ENCODE assay signal across 19 mouse cellular contexts in genomic region chr3:101076966-101077709, GRCm38 (mm10). TPM values are rescaled to one million over a fixed set of nuclear protein-coding genes. Genes with fewer than 3 reads are reported as not detected.
DNase-seq lines count a peak whose midpoint lies in the region; ATAC-seq and TF ChIP-seq lines count a peak whose summit lies in the region.
"Had no signal": no experiment of that assay in that cellular context is flagged by ENCODE, and none has a peak within 500 bp of the region (broad histone marks: within the 10 kb centered on the region; RNA-seq: fewer than 3 reads in every experiment).

No protein-coding gene starts in this region.

- TF ChIP-seq CTCF in lung, postnatal 0 days (IDR thresholded peaks at IDR 0.05), result no peak

- no peak overlapping the region for H3K27ac ChIP-seq in lung, postnatal 0 days (ENCODE audit: low read length)
- H3K27ac ChIP-seq: embryonic facial prominence, embryonic 13.5 days; forebrain, embryonic 13.5 days; hindbrain, postnatal 0 days; liver, embryonic 13.5 days; midbrain, embryonic 13.5 days had no signal

- TF ChIP-seq EP300 in lung, postnatal 0 days (IDR thresholded peaks at IDR 0.05), result no peak

- H3K27me3 ChIP-seq in lung, postnatal 0 days (replicated peaks; ENCODE audit: insufficient read depth, low read length), result no peaks in the 10 kb centered on the region
- H3K27me3 ChIP-seq: embryonic facial prominence, embryonic 13.5 days; forebrain, embryonic 13.5 days; liver, embryonic 13.5 days; midbrain, embryonic 13.5 days had no signal

- no peaks in the 10 kb centered on the region for H3K9me3 ChIP-seq in lung, postnatal 0 days (ENCODE audit: low read length)
- H3K9me3 ChIP-seq: embryonic facial prominence, embryonic 13.5 days; forebrain, embryonic 13.5 days; liver, embryonic 13.5 days; midbrain, embryonic 13.5 days had no signal

- 0 out of 2 replicates have a peak, but pooled peaks cover 4% of the 10 kb centered on the region for H3K36me3 ChIP-seq in lung, postnatal 0 days (ENCODE audit: insufficient read depth, low read length)
- H3K36me3 ChIP-seq: liver, embryonic 13.5 days had no signal

- H3K9ac ChIP-seq in lung, postnatal 0 days (replicated peaks; ENCODE audit: low read depth), result no peak overlapping the region
- H3K9ac ChIP-seq: embryonic facial prominence, embryonic 13.5 days; forebrain, embryonic 13.5 days; liver, embryonic 13.5 days; midbrain, embryonic 13.5 days had no signal

- WGBS in lung, postnatal 0 days, result 94% methylated on average over 25 of the region's 25 CpGs

- H3K4me2 ChIP-seq in lung, postnatal 0 days (replicated peaks; ENCODE audit: low read depth, low read length), result no peak overlapping the region
- H3K4me2 ChIP-seq: embryonic facial prominence, embryonic 13.5 days; forebrain, embryonic 13.5 days; liver, embryonic 13.5 days; midbrain, embryonic 13.5 days had no signal

- no peak for ATAC-seq in lung, postnatal 0 days
- ATAC-seq: CD4-positive, CD25-positive, alpha-beta regulatory T cell, adult 4 months; forebrain, embryonic 13.5 days; hindbrain, postnatal 0 days; intestine, embryonic 16.5 days; midbrain, embryonic 13.5 days had no signal

- H3K4me3 ChIP-seq in lung, postnatal 0 days (ENCODE audit: low read depth, low read length), result no peak overlapping the region
- H3K4me3 ChIP-seq: embryonic facial prominence, embryonic 13.5 days; forebrain, embryonic 13.5 days; liver, embryonic 13.5 days; midbrain, embryonic 13.5 days had no signal

- DNase-seq in cerebellum, adult 11-12 months, result peak; percentile 11
- DNase-seq in cerebellum, adult 8-10 months, result no peak
- DNase-seq in kidney, postnatal 10 days, result peak; percentile 45
- DNase-seq in kidney, adult 9 months, result no peak
- DNase-seq in lung, postnatal 10 days, result peak; percentile 34
- DNase-seq in lung, postnatal 0 days (ENCODE audit: low spot score), result no peak
- peak; percentile 76 to 83 for DNase-seq in cerebellum, postnatal 10 days
- DNase-seq in right cerebral cortex, postnatal 36 days (ENCODE audit: low spot score in 2 of 2), result no peak
- DNase-seq: gastrocnemius, postnatal 36 days; liver, embryonic 13.5 days; lung, adult 2 months; thymus, adult 18-20 months; thymus, postnatal 36 days had no signal

- H3K4me1 ChIP-seq in lung, postnatal 0 days (ENCODE audit: insufficient read depth, low read depth, low read length), result no peaks in the 10 kb centered on the region; the same call in 1 of the 2 replicates
- H3K4me1 ChIP-seq: liver, embryonic 13.5 days had no signal

RNA-seq across cellular contexts. Expression of gene Ptgfrn, which starts 32.9 kb away (rescaled TPM):
- 10.2 and 10.5 TPM in 2 replicates for polyA plus RNA-seq in lung, postnatal 0 days (2015; fragmentation: Nextera tagmentation; extraction: Ambion mirVana)

RNA-seq across cellular contexts. Expression of gene Cd101, which starts 47.8 kb away (rescaled TPM):
- 0.90 and 0.92 TPM in 2 replicates for polyA plus RNA-seq in lung, postnatal 0 days (2015; fragmentation: Nextera tagmentation; extraction: Ambion mirVana)
- polyA plus RNA-seq: midbrain, embryonic 13.5 days had no signal

Comparison
In these comparisons a context has a peak if more than half of its experiments do, and no peak if none do; other contexts are left out.
1. DNase-seq: peak in cerebellum, adult 11-12 months (single experiment), kidney, postnatal 10 days (single experiment), lung, postnatal 10 days (single experiment) and cerebellum, postnatal 10 days (2 of 2); none in cerebellum, adult 8-10 months (single experiment), kidney, adult 9 months (single experiment), lung, postnatal 0 days (single experiment) and right cerebral cortex, postnatal 36 days (0 of 2).